Mouse (Mus musculus): ENCODE measurements around the gene Sirt7. TPM values are rescaled to one million over a fixed set of nuclear protein-coding genes. Genes with fewer than 3 reads are reported as not detected.

Gene Sirt7
- polyA plus RNA-seq, 1 experiment from 2014 or later = 32.9 TPM

GRCm38 (mm10) chr11:120658876-120659410 is 33.9 kb upstream of the Sirt7 start:
- 4% methylated on average over 24 of the region's 24 CpGs for WGBS
- H3K27ac ChIP-seq = no peak overlapping the region
- H3K4me1 ChIP-seq = peaks cover 25% of the 10 kb centered on the region
- peak overlapping the region; percentile 91 for H3K4me2 ChIP-seq
- peak overlapping the region; percentile 48 for H3K4me3 ChIP-seq
- no peak for ATAC-seq (ENCODE audit: insufficient number of reproducible peaks, low FRiP score, low TSS enrichment, low read depth)
- no peaks in the 10 kb centered on the region for H3K36me3 ChIP-seq
- H3K9me3 ChIP-seq = no peaks in the 10 kb centered on the region
- peaks cover 74% of the 10 kb centered on the region for H3K27me3 ChIP-seq
- H3K9ac ChIP-seq = no peak overlapping the region

- H3K36me3 ChIP-seq = no peaks in the 10 kb centered on the region
- H3K9ac ChIP-seq = no peak overlapping the region
- H3K4me1 ChIP-seq = peaks cover 25% of the 10 kb centered on the region
- H3K9me3 ChIP-seq = no peaks in the 10 kb centered on the region
- no peak overlapping the region for H3K27ac ChIP-seq
- H3K4me3 ChIP-seq = no peak overlapping the region
- peaks cover 59% of the 10 kb centered on the region for H3K27me3 ChIP-seq
- 81% methylated on average over 4 of the region's 4 CpGs for WGBS
- ATAC-seq (ENCODE audit: insufficient number of reproducible peaks, low FRiP score, low TSS enrichment, low read depth) = no peak
- H3K4me2 ChIP-seq = no peak overlapping the region
These were observed 32.3 kb upstream of the Sirt7 start for GRCm38 (mm10) chr11:120657301-120657700.

- no peak overlapping the region for H3K27ac ChIP-seq
- H3K27me3 ChIP-seq = peaks cover 33% of the 10 kb centered on the region
- no peaks in the 10 kb centered on the region for H3K9me3 ChIP-seq
- H3K4me1 ChIP-seq = peaks cover 9% of the 10 kb centered on the region
- ATAC-seq (ENCODE audit: insufficient number of reproducible peaks, low FRiP score, low TSS enrichment, low read depth) = no peak
- no peak overlapping the region for H3K9ac ChIP-seq
- H3K36me3 ChIP-seq = no peaks in the 10 kb centered on the region
- WGBS = 70% methylated on average over 3 of the region's 3 CpGs
- H3K4me2 ChIP-seq = no peak overlapping the region
- H3K4me3 ChIP-seq = no peak overlapping the region
These were observed 29.7 kb upstream of the Sirt7 start for GRCm38 (mm10) chr11:120654741-120655140.

- H3K27me3 ChIP-seq = peaks cover 19% of the 10 kb centered on the region
- H3K4me3 ChIP-seq = no peak overlapping the region
- no peaks in the 10 kb centered on the region for H3K9me3 ChIP-seq
- H3K9ac ChIP-seq = no peak overlapping the region
- no peak overlapping the region for H3K4me2 ChIP-seq
- H3K27ac ChIP-seq = no peak overlapping the region
- no peak for ATAC-seq (ENCODE audit: insufficient number of reproducible peaks, low FRiP score, low TSS enrichment, low read depth)
- H3K36me3 ChIP-seq = no peaks in the 10 kb centered on the region
- peaks cover 7% of the 10 kb centered on the region for H3K4me1 ChIP-seq
- 77% methylated on average over 3 of the region's 3 CpGs for WGBS
These were observed 26.8 kb upstream of the Sirt7 start for GRCm38 (mm10) chr11:120651872-120652271.

- no peak for ATAC-seq (ENCODE audit: insufficient number of reproducible peaks, low FRiP score, low TSS enrichment, low read depth)
- WGBS = 4% methylated on average over 13 of the region's 13 CpGs
- Histone ChIP-seq H3K4me1 (peaks cover 13% of the 10 kb centered on the region), H3K9ac (no peak within 1 kb of the TSS), H3K27ac (no peak within 1 kb of the TSS), H3K4me3 (no peak within 1 kb of the TSS), H3K9me3 (no peaks in the 10 kb centered on the region), H3K27me3 (peaks cover 13% of the 10 kb centered on the region), H3K36me3 (no peaks in the 10 kb centered on the region), H3K4me2 (peak within 1 kb of the TSS; percentile 20; the same call in 1 of the 2 replicates)
These were observed 23.0 kb upstream of the Sirt7 start, which contains the start of gene Myadml2 for GRCm38 (mm10) chr11:120648001-120648476. Gene Myadml2, minus strand, starts transcription at chr11:120648158.

- no peak overlapping the region for H3K4me2 ChIP-seq
- no peak overlapping the region for H3K9ac ChIP-seq
- H3K27ac ChIP-seq = no peak overlapping the region
- no peak for ATAC-seq (ENCODE audit: insufficient number of reproducible peaks, low FRiP score, low TSS enrichment, low read depth)
- 79% methylated on average over 35 of the region's 35 CpGs for WGBS
- H3K9me3 ChIP-seq = no peaks in the 10 kb centered on the region
- no peaks in the 10 kb centered on the region for H3K36me3 ChIP-seq
- H3K4me1 ChIP-seq = peaks cover 21% of the 10 kb centered on the region
- H3K27me3 ChIP-seq = peaks cover 13% of the 10 kb centered on the region
- H3K4me3 ChIP-seq = no peak overlapping the region
These were observed 22.2 kb upstream of the Sirt7 start for GRCm38 (mm10) chr11:120647047-120647830.

GRCm38 (mm10) chr11:120643601-120643987 is 18.6 kb upstream of the Sirt7 start, which contains the start of gene Pycr1:
Gene Pycr1, minus strand, starts transcription at chr11:120643769.
- under 1% methylated on average over 15 of the region's 15 CpGs for WGBS

GRCm38 (mm10) chr11:120642939-120643600 is 18.0 kb upstream of the Sirt7 start:
- no peaks in the 10 kb centered on the region for H3K36me3 ChIP-seq
- H3K4me1 ChIP-seq = peaks cover 30% of the 10 kb centered on the region
- H3K4me2 ChIP-seq = peak overlapping the region; percentile 90
- peak overlapping the region; percentile 87 for H3K27ac ChIP-seq
- no peaks in the 10 kb centered on the region for H3K9me3 ChIP-seq
- peaks cover 11% of the 10 kb centered on the region for H3K27me3 ChIP-seq
- H3K9ac ChIP-seq = peak overlapping the region; percentile 62
- under 1% methylated on average over 18 of the region's 18 CpGs for WGBS
- H3K4me3 ChIP-seq = peak overlapping the region; percentile 56
- ATAC-seq (ENCODE audit: insufficient number of reproducible peaks, low FRiP score, low TSS enrichment, low read depth) = peak; percentile 25

More at GRCm38 (mm10) chr11:120643601-120643987, 18.6 kb upstream of the Sirt7 start, which contains the start of gene Pycr1:
- peak; percentile 98 for ATAC-seq (ENCODE audit: insufficient number of reproducible peaks, low FRiP score, low TSS enrichment, low read depth)
- Histone ChIP-seq H3K27ac (peak within 1 kb of the TSS; percentile 87), H3K36me3 (no peaks in the 10 kb centered on the region), H3K4me3 (peak within 1 kb of the TSS; percentile 56), H3K4me2 (peak within 1 kb of the TSS; percentile 90), H3K4me1 (peaks cover 33% of the 10 kb centered on the region), H3K9me3 (no peaks in the 10 kb centered on the region), H3K27me3 (peaks cover 13% of the 10 kb centered on the region), H3K9ac (peak within 1 kb of the TSS; percentile 62)

- ATAC-seq (ENCODE audit: insufficient number of reproducible peaks, low FRiP score, low TSS enrichment, low read depth) = no peak
- Histone ChIP-seq H3K9ac (peak overlapping the region; percentile 62; the same call in 1 of the 2 replicates), H3K4me2 (peak overlapping the region; percentile 90; the same call in 1 of the 2 replicates), H3K36me3 (no peaks in the 10 kb centered on the region), H3K27ac (no peak overlapping the region), H3K27me3 (no peaks in the 10 kb centered on the region), H3K9me3 (no peaks in the 10 kb centered on the region), H3K4me1 (peaks cover 26% of the 10 kb centered on the region), H3K4me3 (peak overlapping the region; percentile 56)
- WGBS = 79% methylated on average over 8 of the region's 8 CpGs
These were observed 16.8 kb upstream of the Sirt7 start for GRCm38 (mm10) chr11:120641869-120642268.

- no peak overlapping the region for H3K9ac ChIP-seq
- no peaks in the 10 kb centered on the region for H3K36me3 ChIP-seq
- H3K9me3 ChIP-seq = no peaks in the 10 kb centered on the region
- no peaks in the 10 kb centered on the region for H3K27me3 ChIP-seq
- ATAC-seq (ENCODE audit: insufficient number of reproducible peaks, low FRiP score, low TSS enrichment, low read depth) = no peak
- WGBS = 57% methylated on average over 9 of the region's 9 CpGs
- H3K4me1 ChIP-seq = peaks cover 26% of the 10 kb centered on the region
- no peak overlapping the region for H3K4me3 ChIP-seq
- no peak overlapping the region for H3K27ac ChIP-seq
- H3K4me2 ChIP-seq = no peak overlapping the region
These were observed 16.2 kb upstream of the Sirt7 start for GRCm38 (mm10) chr11:120641255-120641654.

- H3K4me2 ChIP-seq = no peak overlapping the region
- no peak overlapping the region for H3K9ac ChIP-seq
- no peaks in the 10 kb centered on the region for H3K27me3 ChIP-seq
- H3K4me1 ChIP-seq = peaks cover 33% of the 10 kb centered on the region
- ATAC-seq (ENCODE audit: insufficient number of reproducible peaks, low FRiP score, low TSS enrichment, low read depth) = no peak
- H3K9me3 ChIP-seq = no peaks in the 10 kb centered on the region
- 85% methylated on average over 5 of the region's 5 CpGs for WGBS
- H3K27ac ChIP-seq = no peak overlapping the region
- H3K36me3 ChIP-seq = no peaks in the 10 kb centered on the region
- no peak overlapping the region for H3K4me3 ChIP-seq
These were observed 9.8 kb upstream of the Sirt7 start for GRCm38 (mm10) chr11:120634810-120635209.

Measured in limb, embryonic 15.5 days (tissue).